Mouse (Mus musculus) monocyte, adult 2 months (primary cell): ENCODE measurements around the gene Syce2.

ENCODE experiments used
- DNase-seq, 2 experiments: peaks; one replicate each; pipeline ENCODE4 v3.0.0; 2022; ENCODE audit warnings: low spot score in 2 of 2, low read depth in 1 of 2

Gene Syce2

GRCm38 (mm10) chr8:84927513-84927912 is 55.6 kb downstream of the Syce2 start:
- DNase-seq: no peak

GRCm38 (mm10) chr8:84928456-84929306 is 56.8 kb downstream of the Syce2 start:
- DNase-seq: no peak

GRCm38 (mm10) chr8:84930582-84930981 is 58.7 kb downstream of the Syce2 start:
- no peak for DNase-seq

GRCm38 (mm10) chr8:84933767-84934559 is 62.1 kb downstream of the Syce2 start:
- no peak for DNase-seq

- DNase-seq: no peak
Observed at GRCm38 (mm10) chr8:84934860-84935259, 62.9 kb downstream of the Syce2 start.

- DNase-seq: no peak
Observed at GRCm38 (mm10) chr8:84935489-84935888, 63.6 kb downstream of the Syce2 start.

- DNase-seq: no peak
Observed at GRCm38 (mm10) chr8:84936041-84936961, 64.4 kb downstream of the Syce2 start.

GRCm38 (mm10) chr8:84936962-84937546 is 65.1 kb downstream of the Syce2 start, which contains the start of gene Mast1:
TSS of gene Mast1 (minus strand) at chr8:84937359.
- no peak for DNase-seq
